Mouse (Mus musculus) E14TG2a.4 (cell line): ENCODE measurements at regions not wholly inside any gene's neighbourhood (a gene's known extent, or its start where the extent isn't known, plus 50 kb on each side); places are given as distances from the start of the nearest gene placed in this dataset.

Experiments
- CTCF ChIP-seq: conservative IDR thresholded peaks from 2 replicates; pipeline ENCODE4 v1.5.1; 2014; ENCODE audit warnings: low read length
- NANOG ChIP-seq: IDR thresholded peaks from 2 replicates; pipeline ENCODE4 v1.6.1; 2014; ENCODE audit warnings: borderline replicate concordance, low read length, mixed read lengths
- POU5F1 ChIP-seq: IDR thresholded peaks from 2 replicates; pipeline ENCODE4 v1.6.1; 2014; ENCODE audit warnings: low read length, borderline replicate concordance

DNA sequence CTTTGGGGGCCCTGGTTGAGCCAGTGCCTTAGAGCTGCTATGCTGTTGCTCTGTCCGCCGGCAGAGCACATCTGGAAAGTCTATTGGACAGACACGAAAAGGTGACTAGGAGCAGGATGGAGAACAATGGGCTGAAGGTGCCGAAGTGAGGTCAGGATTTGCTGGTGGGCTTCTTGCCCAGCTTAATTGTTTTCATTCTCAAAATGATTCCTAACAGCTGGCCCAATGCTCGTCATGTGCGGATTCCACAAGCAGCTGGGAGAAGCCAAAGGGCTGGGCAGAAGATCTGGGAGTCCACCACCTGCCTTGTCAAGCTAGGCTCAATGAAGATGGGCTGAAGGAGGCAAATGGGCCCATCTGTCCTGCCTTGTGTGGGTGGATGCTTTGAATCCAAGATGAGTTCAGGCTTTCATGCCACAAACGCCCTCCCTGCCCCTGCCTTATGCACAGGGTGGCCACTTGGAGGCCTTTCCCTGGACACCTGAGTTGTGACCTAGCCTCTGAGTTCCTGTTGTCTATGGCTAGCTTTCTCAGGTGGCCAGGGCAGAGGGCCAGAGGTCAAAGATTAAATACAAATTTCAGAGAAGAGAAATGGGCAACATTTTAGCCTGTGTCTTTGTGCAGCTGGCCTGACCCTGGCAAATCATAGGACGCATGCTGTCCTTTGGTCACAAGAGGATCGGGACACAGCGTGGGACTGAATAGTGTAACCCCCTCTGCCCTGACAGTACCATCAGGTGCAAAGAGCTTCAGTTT is 95.9 kb downstream of the Snx19 start:
- TF ChIP-seq CTCF: no peak
- TF ChIP-seq NANOG: no peak
- no peak for TF ChIP-seq POU5F1
